Mouse (Mus musculus): ENCODE measurements at regions not wholly inside any gene's neighbourhood (a gene's known extent, or its start where the extent isn't known, plus 50 kb on each side); places are given as distances from the start of the nearest gene placed in this dataset.

GRCm38 (mm10) chr12:16196917-16197316 lies 380.2 kb upstream of the Trib2 start:
- TF ChIP-seq POLR2A (IDR thresholded peaks at IDR 0.05; ENCODE audit: control insufficient read depth, low read depth, low read length), result no peak
- no peak for TF ChIP-seq CTCF (IDR thresholded peaks at IDR 0.05; ENCODE audit: control insufficient read depth, insufficient read depth, insufficient replicate concordance, low read depth, low read length)
